14 mouse cellular contexts compared by ENCODE assay signal in the genomic region with DNA sequence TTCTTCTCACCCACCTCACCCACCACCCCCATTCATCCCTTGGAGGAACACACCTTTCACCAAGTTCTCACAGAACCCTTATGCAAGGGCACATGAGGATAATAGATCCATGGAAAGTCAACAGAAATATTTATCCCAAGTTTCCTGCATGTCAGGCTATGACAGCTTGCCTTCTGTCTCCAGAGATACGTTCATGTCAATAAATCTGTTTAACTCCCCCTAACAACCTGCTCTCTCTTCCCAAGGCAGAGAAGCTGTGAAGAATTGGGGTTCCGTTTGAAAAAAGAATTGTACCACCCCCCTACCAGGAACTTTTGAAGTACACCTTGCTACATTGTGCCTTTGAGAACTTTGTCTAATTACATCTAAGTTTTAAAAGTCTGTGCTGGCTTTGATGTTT.
"Had no signal": no experiment of that assay in that cellular context is flagged by ENCODE, and none has a peak within 500 bp of the region (broad histone marks: within the 10 kb centered on the region; RNA-seq: fewer than 3 reads in every experiment).

No protein-coding gene starts in this region.

- H3K4me1 ChIP-seq: megakaryocyte, embryonic 14.5 days; neural tube, embryonic 12.5 days had no signal

- H3K36me3 ChIP-seq: midbrain, embryonic 13.5 days; midbrain, embryonic 15.5 days; neural tube, embryonic 12.5 days had no signal

- H3K9ac ChIP-seq: lung, embryonic 14.5 days; midbrain, embryonic 13.5 days; midbrain, embryonic 15.5 days; neural tube, embryonic 12.5 days had no signal

- H3K27ac ChIP-seq: macrophage; midbrain, embryonic 13.5 days; midbrain, embryonic 15.5 days; neural tube, embryonic 12.5 days had no signal

- DNase-seq: lung, adult 18-20 months; lung, embryonic 14.5 days; lung, postnatal 10 days; right cerebral cortex, postnatal 14 days; spleen, adult 18-20 months; thymus, adult 18-20 months; thymus, postnatal 14 days; thymus, postnatal 36 days had no signal

- H3K9me3 ChIP-seq: megakaryocyte, embryonic 14.5 days; midbrain, embryonic 13.5 days; midbrain, embryonic 15.5 days; neural tube, embryonic 12.5 days had no signal

- ATAC-seq: midbrain, embryonic 13.5 days; midbrain, embryonic 15.5 days had no signal

- H3K4me2 ChIP-seq: lung, embryonic 14.5 days; midbrain, embryonic 11.5 days; midbrain, embryonic 13.5 days; midbrain, embryonic 15.5 days; neural tube, embryonic 12.5 days had no signal

- H3K27me3 ChIP-seq: megakaryocyte, embryonic 14.5 days; midbrain, embryonic 13.5 days; midbrain, embryonic 15.5 days; neural tube, embryonic 12.5 days had no signal

- H3K4me3 ChIP-seq: megakaryocyte, embryonic 14.5 days; midbrain, embryonic 13.5 days; midbrain, embryonic 15.5 days; neural tube, embryonic 12.5 days had no signal
